Mouse (Mus musculus) myocyte (in vitro differentiated cells): ENCODE measurements at regions not wholly inside any gene's neighbourhood (a gene's known extent, or its start where the extent isn't known, plus 50 kb on each side); places are given as distances from the start of the nearest gene placed in this dataset.

ENCODE experiments used
- H3K27me3 ChIP-seq: one replicate; pipeline ENCODE4 v1.6.1; 2011; ENCODE audit not compliant: control insufficient read depth, insufficient read depth, insufficient read length
- H3K36me3 ChIP-seq: one replicate; pipeline ENCODE4 v1.6.1; 2011; ENCODE audit not compliant: control insufficient read depth, insufficient read depth
- H3K4me2 ChIP-seq: one replicate; pipeline ENCODE4 v1.6.1; 2011; ENCODE audit warnings: low read depth, control low read depth
- H3K4me3 ChIP-seq: one replicate; pipeline ENCODE4 v1.5.1; 2011; ENCODE audit warnings: mild to moderate bottlenecking, control low read depth, moderate library complexity
- H3K79me2 ChIP-seq: one replicate; pipeline ENCODE4 v1.6.1; 2011; ENCODE audit not compliant: control insufficient read depth, insufficient read depth
- H3ac ChIP-seq: one replicate; pipeline ENCODE4 v1.6.1; 2011; ENCODE audit not compliant: control insufficient read depth, insufficient read length
- CEBPB ChIP-seq: IDR thresholded peaks from 2 replicates; pipeline ENCODE4 v1.6.1; 2011; ENCODE audit warnings: mild to moderate bottlenecking, moderate library complexity; ENCODE audit not compliant: poor library complexity, insufficient read depth, severe bottlenecking
- E2F4 ChIP-seq: IDR thresholded peaks from one replicate; pipeline ENCODE4 v1.6.1; 2011; ENCODE audit warnings: mild to moderate bottlenecking, control low read depth, moderate library complexity; ENCODE audit not compliant: insufficient read depth
- MAX ChIP-seq: IDR thresholded peaks from one replicate; pipeline ENCODE4 v1.6.1; 2011; ENCODE audit warnings: low read depth, mild to moderate bottlenecking, control low read depth
- MYOD1 ChIP-seq, 3 experiments: IDR thresholded peaks; one replicate each; pipeline ENCODE4 v1.6.1; 2011; ENCODE audit warnings: control low read depth in 2 of 3, low read depth in 2 of 3, mild to moderate bottlenecking in 2 of 3, moderate library complexity in 1 of 3; ENCODE audit not compliant: insufficient read length in 2 of 3, control insufficient read depth in 1 of 3
- MYOG ChIP-seq, 3 experiments: IDR thresholded peaks; one replicate each; pipeline ENCODE4 v1.6.1; 2011; ENCODE audit warnings: control low read depth in 2 of 3, low read depth in 2 of 3, mild to moderate bottlenecking in 2 of 3; ENCODE audit not compliant: insufficient read length in 2 of 3, control insufficient read depth in 1 of 3, insufficient read depth in 1 of 3
- POLR2A ChIP-seq: IDR thresholded peaks from one replicate; pipeline ENCODE4 v1.6.1; 2011; ENCODE audit warnings: low read depth, mild to moderate bottlenecking, control low read depth, moderate library complexity; ENCODE audit not compliant: insufficient read length
- POLR2AphosphoS2 ChIP-seq: IDR thresholded peaks from one replicate; pipeline ENCODE4 v1.6.1; 2011; ENCODE audit warnings: low read depth, control low read depth; ENCODE audit not compliant: insufficient read length
- REST ChIP-seq: IDR thresholded peaks from one replicate; pipeline ENCODE4 v1.6.1; 2011; ENCODE audit warnings: mild to moderate bottlenecking, control low read depth, moderate library complexity; ENCODE audit not compliant: insufficient read depth, insufficient read length
- SRF ChIP-seq: IDR thresholded peaks from one replicate; pipeline ENCODE4 v1.6.1; 2011; ENCODE audit warnings: low read depth; ENCODE audit not compliant: control insufficient read depth, insufficient read length
- TCF12 ChIP-seq: IDR thresholded peaks from one replicate; pipeline ENCODE4 v1.6.1; 2011; ENCODE audit warnings: mild to moderate bottlenecking, control low read depth; ENCODE audit not compliant: poor library complexity, insufficient read depth, severe bottlenecking
- TCF3 ChIP-seq: IDR thresholded peaks from one replicate; pipeline ENCODE4 v1.6.1; 2011; ENCODE audit warnings: low read depth, control low read depth; ENCODE audit not compliant: insufficient read length
- USF1 ChIP-seq: IDR thresholded peaks from one replicate; pipeline ENCODE4 v1.6.1; 2011; ENCODE audit warnings: low read depth, mild to moderate bottlenecking, control low read depth, moderate library complexity

DNA sequence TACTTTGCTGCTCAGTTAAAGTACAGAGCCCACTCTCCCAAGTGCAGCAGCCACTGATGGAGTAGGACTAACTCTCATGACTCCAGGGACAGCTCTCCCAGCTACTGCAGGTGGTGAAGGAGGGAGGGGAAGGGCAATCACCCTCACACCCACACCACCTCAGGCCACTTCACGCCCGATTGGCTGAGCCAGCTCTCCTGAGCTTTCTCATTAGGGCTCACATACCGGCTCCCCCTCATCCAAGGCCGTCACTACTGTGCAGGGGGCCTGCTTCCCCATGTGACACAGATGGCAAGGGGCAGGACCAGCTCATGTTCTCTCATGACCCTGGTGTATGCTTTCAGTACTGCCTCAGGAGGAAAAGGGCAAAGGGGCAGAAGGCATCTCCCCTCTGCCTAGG is 87.8 kb upstream of the Rgmb start:
- no peak for TF ChIP-seq E2F4
- TF ChIP-seq TCF3 = no peak
- TF ChIP-seq REST = no peak
- H3ac ChIP-seq = no peak overlapping the region

DNA sequence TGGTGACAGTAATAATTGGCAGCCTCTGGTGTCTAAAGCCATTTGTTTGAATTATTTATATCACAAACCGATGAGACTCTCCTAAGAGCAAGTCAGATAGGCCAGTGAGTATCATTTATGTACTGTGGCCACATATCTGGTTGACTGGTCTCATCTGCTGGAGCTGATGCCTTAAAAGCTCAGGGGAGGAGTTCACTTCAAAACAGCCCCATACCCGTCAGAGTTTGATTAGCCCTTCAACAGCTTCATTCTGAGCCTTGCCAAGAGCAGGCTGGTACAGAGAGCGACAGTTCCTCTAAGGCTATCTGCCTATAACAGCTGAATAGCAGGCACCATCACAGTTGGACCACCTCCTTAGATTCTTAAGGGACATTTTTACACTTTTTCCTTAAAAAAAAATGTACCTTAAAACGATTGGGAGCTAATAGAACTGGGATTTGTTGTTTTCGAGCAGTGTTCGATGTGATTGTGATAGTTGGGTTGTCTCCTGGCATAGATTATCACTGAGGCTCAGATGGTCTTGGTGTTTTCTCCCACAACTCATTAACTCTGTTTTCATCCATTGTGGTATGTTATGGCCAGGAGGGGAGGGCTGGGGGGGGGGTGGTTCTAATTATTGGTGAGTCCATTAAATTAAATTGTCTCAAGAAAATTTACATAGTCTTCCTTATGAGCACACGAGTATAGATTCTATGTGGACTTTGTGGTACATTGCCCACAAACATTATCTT is 68.0 kb upstream of the Rgmb start:
- no peak overlapping the region for H3K4me3 ChIP-seq
- TF ChIP-seq E2F4 (no peak), POLR2A (no peak), MYOD1 (IDR thresholded peaks at IDR 0.05; ENCODE audit: control insufficient read depth in 1 of 3, insufficient read length in 2 of 3, low read depth in 2 of 3) (no peak), MAX (no peak)

More for the DNA sequence above, 87.8 kb upstream of the Rgmb start:
- Histone ChIP-seq H3K4me2 (no peak overlapping the region), H3K4me3 (no peak overlapping the region), H3K36me3 (no peaks in the 10 kb centered on the region), H3K27me3 (no peaks in the 10 kb centered on the region), H3K79me2 (no peaks in the 10 kb centered on the region)

DNA sequence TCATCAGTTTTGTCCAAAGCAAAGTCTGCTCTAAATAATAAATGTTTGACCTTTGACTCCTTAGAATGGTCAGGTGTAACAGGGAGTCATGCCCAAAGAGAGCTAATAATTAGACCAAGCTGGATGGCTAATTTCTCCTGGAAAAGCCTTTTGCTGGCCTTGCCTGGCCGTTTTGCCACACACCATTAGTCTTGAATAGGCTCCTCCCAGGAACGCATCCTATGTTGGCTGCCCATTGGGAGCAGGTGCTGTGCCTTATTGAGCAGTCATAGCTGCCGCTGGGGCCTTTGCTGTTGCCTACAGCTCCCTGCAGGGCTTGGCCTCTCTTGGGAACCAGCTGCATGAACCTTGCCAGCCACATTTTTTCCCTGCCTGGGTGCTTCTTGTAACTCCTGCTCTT is 65.1 kb upstream of the Rgmb start:
- Histone ChIP-seq H3K4me2 (no peak overlapping the region), H3K79me2 (no peaks in the 10 kb centered on the region), H3ac (no peak overlapping the region), H3K27me3 (no peaks in the 10 kb centered on the region), H3K36me3 (no peaks in the 10 kb centered on the region), H3K4me3 (no peak overlapping the region)
- TF ChIP-seq MYOG (IDR thresholded peaks at IDR 0.05; ENCODE audit: control insufficient read depth in 1 of 3, insufficient read depth in 1 of 3, insufficient read length in 2 of 3, low read depth in 2 of 3) (peak in 1 of 3 experiments; percentile 5), REST (no peak), MAX (no peak)

More for the DNA sequence above, 68.0 kb upstream of the Rgmb start:
- Histone ChIP-seq H3K79me2 (no peaks in the 10 kb centered on the region), H3K27me3 (no peaks in the 10 kb centered on the region), H3K36me3 (no peaks in the 10 kb centered on the region), H3K4me2 (no peak overlapping the region), H3ac (no peak overlapping the region)

- Histone ChIP-seq H3K27me3 (no peaks in the 10 kb centered on the region), H3K36me3 (no peaks in the 10 kb centered on the region), H3K4me2 (peak overlapping the region; percentile 12), H3ac (no peak overlapping the region), H3K4me3 (no peak overlapping the region), H3K79me2 (no peaks in the 10 kb centered on the region)
- TF ChIP-seq MYOD1 (IDR thresholded peaks at IDR 0.05; ENCODE audit: control insufficient read depth in 1 of 3, insufficient read length in 2 of 3, low read depth in 2 of 3) (no peak), POLR2A (no peak), TCF3 (no peak), POLR2AphosphoS2 (no peak), CEBPB (no peak), MYOG (IDR thresholded peaks at IDR 0.05; ENCODE audit: control insufficient read depth in 1 of 3, insufficient read depth in 1 of 3, insufficient read length in 2 of 3, low read depth in 2 of 3) (no peak), REST (no peak), USF1 (no peak), MAX (no peak), TCF12 (no peak), SRF (no peak), E2F4 (no peak)
Measured at GRCm38 (mm10) chr17:15891896-15892675, 61.2 kb upstream of the Rgmb start.

- H3K27me3 ChIP-seq = no peaks in the 10 kb centered on the region
- TF ChIP-seq CEBPB (no peak), TCF12 (no peak), TCF3 (no peak), MYOD1 (IDR thresholded peaks at IDR 0.05; ENCODE audit: control insufficient read depth in 1 of 3, insufficient read length in 2 of 3, low read depth in 2 of 3) (no peak), MYOG (IDR thresholded peaks at IDR 0.05; ENCODE audit: control insufficient read depth in 1 of 3, insufficient read depth in 1 of 3, insufficient read length in 2 of 3, low read depth in 2 of 3) (no peak), USF1 (no peak), E2F4 (no peak), SRF (no peak), POLR2AphosphoS2 (no peak), MAX (no peak), POLR2A (no peak), REST (no peak)
Measured at GRCm38 (mm10) chr17:15890595-15891140, 59.8 kb upstream of the Rgmb start.

More at GRCm38 (mm10) chr17:15890595-15891140, 59.8 kb upstream of the Rgmb start:
- Histone ChIP-seq H3ac (no peak overlapping the region), H3K79me2 (no peaks in the 10 kb centered on the region), H3K36me3 (no peaks in the 10 kb centered on the region), H3K4me3 (no peak overlapping the region), H3K4me2 (no peak overlapping the region)
